Comparison of ENCODE assay signal across 8 mouse cellular contexts in the genomic region with DNA sequence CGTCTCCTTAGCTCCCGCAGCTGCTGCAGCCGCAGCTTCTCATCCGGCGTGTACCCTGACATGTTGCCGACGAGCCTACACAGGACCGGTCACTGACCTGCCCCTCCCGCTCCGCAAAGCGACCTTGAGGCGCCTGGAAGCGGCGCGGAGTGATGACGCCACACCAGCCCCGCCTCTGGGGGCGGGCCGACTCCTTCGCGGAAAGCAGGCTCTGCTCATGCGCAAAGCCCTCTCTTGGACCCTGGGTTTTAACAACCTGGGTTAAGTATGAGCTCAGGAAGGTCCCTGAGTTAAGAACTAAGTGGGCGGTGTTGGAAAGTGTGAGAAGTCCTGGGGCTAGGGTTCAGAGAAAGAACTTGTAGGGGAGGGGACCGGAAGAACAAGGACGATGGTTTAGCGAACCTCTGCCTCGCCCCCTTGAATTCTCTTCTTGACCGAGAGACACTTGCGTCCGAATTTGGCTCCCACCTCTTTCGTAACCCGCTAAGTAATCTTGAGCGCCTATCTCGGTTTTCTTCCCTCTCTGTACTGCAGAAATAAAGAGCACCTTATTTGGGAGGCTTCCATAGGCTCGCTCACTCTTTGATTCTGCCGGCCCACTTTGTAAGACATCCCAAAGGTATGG. TPM values are rescaled to one million over a fixed set of nuclear protein-coding genes. Genes with fewer than 3 reads are reported as not detected.
DNase-seq lines count a peak whose midpoint lies in the region; ATAC-seq and TF ChIP-seq lines count a peak whose summit lies in the region.

TSS of gene Ndufb6 (minus strand) at position 146 of the 625 bp plus-strand sequence.

- peak within 1 kb of the TSS; percentile 82 for H3K4me3 ChIP-seq in bone marrow, adult 2 months (replicated peaks; ENCODE audit: control insufficient read depth, low read depth, low read length)
- peak within 1 kb of the TSS; percentile 95 for H3K4me3 ChIP-seq in embryonic facial prominence, embryonic 15.5 days (replicated peaks)
- peak within 1 kb of the TSS; percentile 98 for H3K4me3 ChIP-seq in kidney, embryonic 14.5 days (ENCODE audit: low read length)
- peak within 1 kb of the TSS; percentile 96 for H3K4me3 ChIP-seq in limb, embryonic 15.5 days

- no peaks in the 10 kb centered on the region for H3K9me3 ChIP-seq in embryonic facial prominence, embryonic 15.5 days (replicated peaks)
- H3K9me3 ChIP-seq in kidney, embryonic 14.5 days (ENCODE audit: control insufficient read depth, low read length) = no peaks in the 10 kb centered on the region
- no peaks in the 10 kb centered on the region for H3K9me3 ChIP-seq in limb, embryonic 15.5 days

- TF ChIP-seq POLR2A in bone marrow, adult 2 months (IDR thresholded peaks at IDR 0.05; ENCODE audit: borderline replicate concordance, control insufficient read depth, low read depth, low read length) = peak; percentile 74; the same call in 1 of the 2 replicates

- peak; percentile 93 for ATAC-seq in embryonic facial prominence, embryonic 15.5 days (ENCODE audit: insufficient number of reproducible peaks, low FRiP score, low TSS enrichment, low read depth)
- peak; percentile 97 for ATAC-seq in kidney, embryonic 14.5 days (ENCODE audit: low FRiP score, low TSS enrichment)
- ATAC-seq in limb, embryonic 15.5 days (ENCODE audit: insufficient number of reproducible peaks, low FRiP score, low TSS enrichment, low read depth) = peak; percentile 92

- H3K36me3 ChIP-seq in embryonic facial prominence, embryonic 15.5 days = peaks cover 19% of the 10 kb centered on the region
- H3K36me3 ChIP-seq in kidney, embryonic 14.5 days (ENCODE audit: control insufficient read depth, insufficient read depth, low read length) = peaks cover 16% of the 10 kb centered on the region
- peaks cover 21% of the 10 kb centered on the region for H3K36me3 ChIP-seq in limb, embryonic 15.5 days

- WGBS in bone marrow, adult 2 months = under 1% methylated on average over 36 of the region's 36 CpGs
- WGBS in embryonic facial prominence, embryonic 15.5 days = 0% methylated on average over 36 of the region's 36 CpGs
- WGBS in kidney, embryonic 14.5 days = under 1% methylated on average over 36 of the region's 36 CpGs
- under 1% methylated on average over 36 of the region's 36 CpGs for WGBS in limb, embryonic 15.5 days

- no peak for TF ChIP-seq CTCF in bone marrow, adult 2 months (IDR thresholded peaks at IDR 0.05; ENCODE audit: control insufficient read depth, insufficient read depth, low read length)

- no peaks in the 10 kb centered on the region for H3K27me3 ChIP-seq in embryonic facial prominence, embryonic 15.5 days
- H3K27me3 ChIP-seq in kidney, embryonic 14.5 days (ENCODE audit: control insufficient read depth, insufficient read depth, low read length) = no peaks in the 10 kb centered on the region
- no peaks in the 10 kb centered on the region for H3K27me3 ChIP-seq in limb, embryonic 15.5 days

- DNase-seq in 416B (ENCODE audit: low read depth) = peak; percentile 98
- DNase-seq in heart, adult 9 months (ENCODE audit: low spot score in 2 of 2) = peak; percentile 91 to 94
- peak; percentile 61 to 87 for DNase-seq in monocyte, adult 2 months (ENCODE audit: low read depth in 1 of 2, low spot score in 2 of 2)
- peak; percentile 89 for DNase-seq in spleen, postnatal 36 days (ENCODE audit: low spot score in 2 of 2)

- H3K4me2 ChIP-seq in embryonic facial prominence, embryonic 15.5 days (replicated peaks) = peak within 1 kb of the TSS; percentile 84
- H3K4me2 ChIP-seq in kidney, embryonic 14.5 days (replicated peaks; ENCODE audit: low read depth, low read length) = peak within 1 kb of the TSS; percentile 60
- H3K4me2 ChIP-seq in limb, embryonic 15.5 days = peak within 1 kb of the TSS; percentile 80

- H3K9ac ChIP-seq in embryonic facial prominence, embryonic 15.5 days = peak within 1 kb of the TSS; percentile 90
- H3K9ac ChIP-seq in kidney, embryonic 14.5 days (ENCODE audit: low read depth, low read length) = peak within 1 kb of the TSS; percentile 87
- peak within 1 kb of the TSS; percentile 93 for H3K9ac ChIP-seq in limb, embryonic 15.5 days

- no peaks in the 10 kb centered on the region; the same call in 1 of the 2 replicates for H3K4me1 ChIP-seq in bone marrow, adult 2 months (ENCODE audit: control insufficient read depth, insufficient read depth, low read length)
- peaks cover 12% of the 10 kb centered on the region for H3K4me1 ChIP-seq in embryonic facial prominence, embryonic 15.5 days
- H3K4me1 ChIP-seq in kidney, embryonic 14.5 days (ENCODE audit: control insufficient read depth, insufficient read depth, low read length) = peaks cover 10% of the 10 kb centered on the region
- peaks cover 12% of the 10 kb centered on the region for H3K4me1 ChIP-seq in limb, embryonic 15.5 days

- H3K27ac ChIP-seq in bone marrow, adult 2 months (ENCODE audit: control insufficient read depth, insufficient read depth, low read depth, low read length, poor library complexity) = peak within 1 kb of the TSS; percentile 88
- peak within 1 kb of the TSS; percentile 79 for H3K27ac ChIP-seq in embryonic facial prominence, embryonic 15.5 days (replicated peaks)
- peak within 1 kb of the TSS; percentile 89 for H3K27ac ChIP-seq in kidney, embryonic 14.5 days (ENCODE audit: low read depth, low read length)
- peak within 1 kb of the TSS; percentile 83 for H3K27ac ChIP-seq in limb, embryonic 15.5 days

RNA-seq across cellular contexts. Expression of gene Ndufb6, which starts in this region (rescaled TPM):
- 30.4 and 44.1 TPM in 2 replicates for polyA plus RNA-seq in bone marrow, adult 2 months (2011; ENCODE audit: insufficient read depth, insufficient read length, low replicate concordance, missing spikeins)
- polyA plus RNA-seq in embryonic facial prominence, embryonic 15.5 days (2015; fragmentation: Nextera tagmentation; extraction: Ambion mirVana) = 281 and 287 TPM in 2 replicates
- 316 and 388 TPM in 2 replicates for polyA plus RNA-seq in kidney, embryonic 14.5 days (2014; fragmentation: Nextera tagmentation; extraction: Ambion mirVana)
- 280 and 288 TPM in 2 replicates for polyA plus RNA-seq in limb, embryonic 15.5 days (2015; fragmentation: Nextera tagmentation; extraction: Ambion mirVana)

Comparison
In these comparisons a context has a peak if more than half of its experiments do, and no peak if none do; other contexts are left out.
1. Peak in every context shown above with its lines: DNase-seq, ATAC-seq, H3K4me3 ChIP-seq and H3K27ac ChIP-seq.